Mouse (Mus musculus) forebrain, embryonic 12.5 days (tissue): ENCODE measurements around the gene Nipsnap1. TPM values are rescaled to one million over a fixed set of nuclear protein-coding genes. Genes with fewer than 3 reads are reported as not detected.
A peak's percentile ranks its signal among the peaks of the same experiment; 100 is the strongest.

Source experiments
- ATAC-seq: fragments of 200-750 bp; cut with Nextera tagmentation; 2 replicates; pipeline ENCODE4 v1.8.0; 2017; ENCODE audit warnings: moderate TSS enrichment; ENCODE audit not compliant: low FRiP score
- H3K27ac ChIP-seq: fragments of 300-500 bp; sonication (generic); 2 replicates; pipeline ENCODE4 v1.5.1; 2016; ENCODE audit warnings: mild to moderate bottlenecking
- H3K27me3 ChIP-seq: fragments of 300-500 bp; sonication (generic); 2 replicates; pipeline ENCODE4 v1.6.1; 2016; ENCODE audit warnings: mild to moderate bottlenecking
- H3K36me3 ChIP-seq: fragments of 300-500 bp; sonication (generic); replicated peaks from 2 replicates; pipeline ENCODE4 v1.6.1; 2016; ENCODE audit warnings: mild to moderate bottlenecking
- H3K4me1 ChIP-seq: fragments of 300-500 bp; sonication (generic); 2 replicates; pipeline ENCODE4 v1.6.1; 2016
- H3K4me2 ChIP-seq: fragments of 300-500 bp; sonication (generic); 2 replicates; pipeline ENCODE4 v1.6.1; 2016; ENCODE audit warnings: mild to moderate bottlenecking, moderate library complexity
- H3K4me3 ChIP-seq: fragments of 300-500 bp; sonication (generic); replicated peaks from 2 replicates; pipeline ENCODE4 v1.5.1; 2016; ENCODE audit warnings: mild to moderate bottlenecking
- H3K9ac ChIP-seq: fragments of 300-500 bp; sonication (generic); 2 replicates; pipeline ENCODE4 v1.6.1; 2016; ENCODE audit warnings: mild to moderate bottlenecking
- H3K9me3 ChIP-seq: fragments of 300-500 bp; sonication (generic); 2 replicates; pipeline ENCODE4 v1.6.1; 2016
- WGBS: fragments of 180-500 bp; shearing (Covaris S2); methylation state at CpG from one replicate; pipeline ENCODE4 v1.1.7; 2016; 5-methylcytosine and 5-hydroxymethylcytosine counted together
- polyA plus RNA-seq: library from polyadenylated mRNA; unstranded; fragments of >200 nt; fragmentation: Nextera tagmentation; extraction: Ambion mirVana; gene quantifications from 2 replicates; pipeline ENCODE4 v1.2.1, GENCODE M21; 2016

The Nipsnap1 gene
- polyA plus RNA-seq, 1 experiment from 2014 or later: 95.5 TPM

- WGBS: under 1% methylated on average over 59 of the region's 60 CpGs
- Histone ChIP-seq H3K4me1 (peaks cover 20% of the 10 kb centered on the region), H3K27me3 (no peaks in the 10 kb centered on the region), H3K9me3 (no peaks in the 10 kb centered on the region), H3K4me3 (peak within 1 kb of the TSS; percentile 91), H3K9ac (peak within 1 kb of the TSS; percentile 92), H3K4me2 (peak within 1 kb of the TSS; percentile 77), H3K27ac (peak within 1 kb of the TSS; percentile 71), H3K36me3 (no peaks in the 10 kb centered on the region)
- peak; percentile 99 for ATAC-seq
These were observed 24.4 kb upstream of the Nipsnap1 start, which contains the start of gene Nf2 for GRCm38 (mm10) chr11:4849258-4849943. TSS of gene Nf2 (minus strand) at chr11:4849536.

GRCm38 (mm10) chr11:4850404-4850803 is 23.3 kb upstream of the Nipsnap1 start:
- H3K4me3 ChIP-seq: no peak overlapping the region
- H3K4me1 ChIP-seq: peaks cover 20% of the 10 kb centered on the region
- H3K9ac ChIP-seq: no peak overlapping the region
- no peak overlapping the region for H3K27ac ChIP-seq
- 91% methylated on average over 2 of the region's 2 CpGs for WGBS
- no peaks in the 10 kb centered on the region for H3K27me3 ChIP-seq
- H3K36me3 ChIP-seq: no peaks in the 10 kb centered on the region
- no peak overlapping the region for H3K4me2 ChIP-seq
- H3K9me3 ChIP-seq: no peaks in the 10 kb centered on the region
- no peak for ATAC-seq

- no peak for ATAC-seq
- Histone ChIP-seq H3K27me3 (no peaks in the 10 kb centered on the region), H3K4me3 (no peak overlapping the region), H3K4me2 (no peak overlapping the region), H3K9ac (no peak overlapping the region), H3K4me1 (peaks cover 6% of the 10 kb centered on the region), H3K36me3 (no peaks in the 10 kb centered on the region), H3K9me3 (no peaks in the 10 kb centered on the region), H3K27ac (no peak overlapping the region)
These were observed 20.7 kb upstream of the Nipsnap1 start for GRCm38 (mm10) chr11:4853021-4853420.

GRCm38 (mm10) chr11:4854181-4854580 is 19.6 kb upstream of the Nipsnap1 start:
- no peak overlapping the region for H3K4me3 ChIP-seq
- H3K4me2 ChIP-seq: no peak overlapping the region
- no peaks in the 10 kb centered on the region for H3K27me3 ChIP-seq
- H3K36me3 ChIP-seq: no peaks in the 10 kb centered on the region
- 86% methylated on average over 5 of the region's 5 CpGs for WGBS
- no peak for ATAC-seq
- H3K9ac ChIP-seq: no peak overlapping the region
- no peaks in the 10 kb centered on the region for H3K9me3 ChIP-seq
- no peaks in the 10 kb centered on the region for H3K4me1 ChIP-seq
- H3K27ac ChIP-seq: no peak overlapping the region

- H3K9me3 ChIP-seq: no peaks in the 10 kb centered on the region
- H3K9ac ChIP-seq: no peak overlapping the region
- no peak overlapping the region for H3K27ac ChIP-seq
- H3K4me2 ChIP-seq: no peak overlapping the region
- no peaks in the 10 kb centered on the region for H3K4me1 ChIP-seq
- no peaks in the 10 kb centered on the region for H3K36me3 ChIP-seq
- 61% methylated on average over 2 of the region's 2 CpGs for WGBS
- no peak overlapping the region for H3K4me3 ChIP-seq
- H3K27me3 ChIP-seq: no peaks in the 10 kb centered on the region
- ATAC-seq: no peak
These were observed 15.3 kb upstream of the Nipsnap1 start for GRCm38 (mm10) chr11:4858416-4858815.

DNA sequence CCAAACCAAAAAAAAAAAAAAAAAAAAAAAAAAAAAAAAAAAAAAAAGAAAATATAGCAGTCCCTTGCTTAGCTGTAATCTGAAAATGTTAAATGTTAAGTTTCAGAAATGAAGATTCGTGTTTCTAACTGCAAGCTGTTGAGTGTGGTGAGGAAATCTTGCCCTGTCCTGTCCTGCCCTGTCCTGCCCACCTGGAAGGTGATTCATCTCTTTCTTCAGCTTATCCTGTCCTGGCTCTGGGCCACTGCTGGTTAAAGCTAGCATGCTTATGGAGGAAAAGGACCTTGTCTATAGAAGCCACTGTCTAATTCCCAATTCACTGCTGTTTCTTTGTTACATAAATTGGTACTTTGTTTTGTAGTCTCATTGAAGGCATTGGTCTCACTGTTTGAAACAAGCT is 12.8 kb upstream of the Nipsnap1 start:
- H3K4me2 ChIP-seq: no peak overlapping the region
- no peaks in the 10 kb centered on the region for H3K9me3 ChIP-seq
- no peaks in the 10 kb centered on the region for H3K36me3 ChIP-seq
- no peak overlapping the region for H3K9ac ChIP-seq
- H3K4me1 ChIP-seq: no peaks in the 10 kb centered on the region
- H3K4me3 ChIP-seq: no peak overlapping the region
- 71% methylated on average over 1 of the region's 1 CpGs for WGBS
- H3K27ac ChIP-seq: no peak overlapping the region
- no peak for ATAC-seq
- no peaks in the 10 kb centered on the region for H3K27me3 ChIP-seq

GRCm38 (mm10) chr11:4861816-4862604 is 11.7 kb upstream of the Nipsnap1 start:
- H3K4me2 ChIP-seq: no peak overlapping the region
- WGBS: 56% methylated on average over 11 of the region's 11 CpGs
- no peaks in the 10 kb centered on the region for H3K4me1 ChIP-seq
- no peak overlapping the region for H3K27ac ChIP-seq
- H3K9me3 ChIP-seq: no peaks in the 10 kb centered on the region
- H3K36me3 ChIP-seq: no peaks in the 10 kb centered on the region
- H3K27me3 ChIP-seq: 0 out of 2 replicates have a peak, but pooled peaks cover 8% of the 10 kb centered on the region
- ATAC-seq: no peak
- no peak overlapping the region for H3K4me3 ChIP-seq
- no peak overlapping the region for H3K9ac ChIP-seq

DNA sequence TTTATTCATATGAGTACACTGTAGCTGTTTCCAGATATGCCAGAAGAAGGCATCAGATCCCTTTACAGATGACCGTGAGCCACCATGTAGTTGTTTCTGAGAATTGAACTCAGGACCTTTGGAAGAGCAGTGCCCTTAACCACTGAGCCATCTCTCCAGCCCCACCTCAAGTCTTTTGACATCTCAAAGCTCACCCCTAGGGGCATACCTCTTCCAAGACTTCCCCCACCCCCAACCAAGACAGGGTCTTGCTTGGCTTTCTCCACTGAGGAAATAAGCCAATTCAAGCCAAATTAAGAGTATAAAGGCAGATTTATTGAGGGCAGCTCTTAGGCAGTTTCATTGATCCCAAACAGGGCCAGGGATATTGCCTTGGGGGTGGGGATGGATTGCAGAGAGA is 11.0 kb upstream of the Nipsnap1 start:
- 0 out of 2 replicates have a peak, but pooled peaks cover 9% of the 10 kb centered on the region for H3K27me3 ChIP-seq
- 100% methylated on average over 1 of the region's 1 CpGs for WGBS
- no peak overlapping the region for H3K4me3 ChIP-seq
- no peak overlapping the region for H3K4me2 ChIP-seq
- ATAC-seq: no peak
- no peaks in the 10 kb centered on the region for H3K36me3 ChIP-seq
- no peaks in the 10 kb centered on the region for H3K4me1 ChIP-seq
- H3K9ac ChIP-seq: no peak overlapping the region
- no peak overlapping the region for H3K27ac ChIP-seq
- no peaks in the 10 kb centered on the region for H3K9me3 ChIP-seq

DNA sequence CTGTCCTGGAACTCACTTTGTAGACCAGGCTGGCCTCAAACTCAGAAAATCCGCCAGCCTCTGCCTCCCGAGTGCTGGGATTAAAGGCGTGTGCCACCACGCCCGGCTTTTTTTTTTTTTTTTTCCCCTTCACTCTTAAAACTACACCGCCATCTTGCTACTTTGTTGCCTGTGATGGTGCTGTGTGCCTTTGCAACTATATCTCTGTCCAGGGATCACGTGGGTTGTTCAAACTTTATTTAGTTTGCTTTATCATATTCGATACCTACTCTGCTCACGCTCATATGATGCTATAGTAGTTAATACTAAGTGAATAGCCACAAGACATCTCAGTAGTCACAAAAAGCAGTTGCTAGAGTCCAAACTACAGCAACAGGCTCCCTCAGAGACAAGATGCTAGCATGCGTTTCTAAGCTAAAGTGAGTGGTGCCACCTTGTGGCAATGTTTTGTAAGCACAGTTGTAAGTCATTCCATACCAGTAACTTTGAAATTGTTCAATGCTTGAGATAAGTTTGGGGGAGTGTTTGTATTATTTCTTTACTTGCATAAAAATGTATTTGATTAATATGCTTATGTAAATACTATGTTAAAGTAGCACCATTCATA is 8.0 kb upstream of the Nipsnap1 start:
- Histone ChIP-seq H3K4me2 (no peak overlapping the region), H3K27ac (no peak overlapping the region), H3K9ac (no peak overlapping the region), H3K36me3 (no peaks in the 10 kb centered on the region), H3K4me1 (no peaks in the 10 kb centered on the region), H3K9me3 (no peaks in the 10 kb centered on the region), H3K27me3 (peaks cover 10% of the 10 kb centered on the region; the same call in 1 of the 2 replicates), H3K4me3 (no peak overlapping the region)
- no peak for ATAC-seq
- WGBS: 39% methylated on average over 10 of the region's 10 CpGs

DNA sequence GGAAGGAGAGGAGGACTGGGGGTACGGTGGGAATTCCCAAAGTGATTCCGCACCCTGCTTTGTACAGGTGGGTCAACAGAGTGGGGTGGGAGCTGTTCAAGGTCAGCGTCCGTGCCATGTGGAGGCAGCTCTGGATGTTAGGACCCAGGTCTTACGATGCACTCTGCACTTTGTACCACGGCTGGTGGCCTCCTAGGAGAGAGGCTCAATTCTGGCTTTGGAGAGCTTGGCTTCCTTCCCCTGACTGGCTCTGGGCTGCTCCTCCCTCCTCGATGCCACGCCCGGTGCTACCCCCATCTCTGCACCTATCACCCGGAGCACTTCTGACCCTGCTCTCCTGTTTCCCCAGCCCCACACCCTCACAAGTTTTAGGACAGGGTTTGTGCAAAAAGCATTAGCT is 800 bp downstream of the Nipsnap1 start:
- H3K27me3 ChIP-seq: no peaks in the 10 kb centered on the region
- WGBS: 5% methylated on average over 10 of the region's 10 CpGs
- H3K4me3 ChIP-seq: peak overlapping the region; percentile 78
- H3K9me3 ChIP-seq: no peaks in the 10 kb centered on the region
- peak overlapping the region; percentile 86 for H3K4me2 ChIP-seq
- peak; percentile 51 for ATAC-seq
- H3K4me1 ChIP-seq: peaks cover 14% of the 10 kb centered on the region
- peak overlapping the region; percentile 86 for H3K9ac ChIP-seq
- H3K36me3 ChIP-seq: peaks cover 8% of the 10 kb centered on the region
- H3K27ac ChIP-seq: no peak overlapping the region

- no peak overlapping the region for H3K9ac ChIP-seq
- peaks cover 2% of the 10 kb centered on the region; the same call in 1 of the 2 replicates for H3K4me1 ChIP-seq
- H3K9me3 ChIP-seq: no peaks in the 10 kb centered on the region
- no peak overlapping the region for H3K27ac ChIP-seq
- H3K27me3 ChIP-seq: no peaks in the 10 kb centered on the region
- peaks cover 37% of the 10 kb centered on the region for H3K36me3 ChIP-seq
- H3K4me2 ChIP-seq: no peak overlapping the region
- no peak for ATAC-seq
- WGBS: 90% methylated on average over 4 of the region's 4 CpGs
- H3K4me3 ChIP-seq: no peak overlapping the region
These were observed 7.3 kb downstream of the Nipsnap1 start for GRCm38 (mm10) chr11:4881087-4881486.

DNA sequence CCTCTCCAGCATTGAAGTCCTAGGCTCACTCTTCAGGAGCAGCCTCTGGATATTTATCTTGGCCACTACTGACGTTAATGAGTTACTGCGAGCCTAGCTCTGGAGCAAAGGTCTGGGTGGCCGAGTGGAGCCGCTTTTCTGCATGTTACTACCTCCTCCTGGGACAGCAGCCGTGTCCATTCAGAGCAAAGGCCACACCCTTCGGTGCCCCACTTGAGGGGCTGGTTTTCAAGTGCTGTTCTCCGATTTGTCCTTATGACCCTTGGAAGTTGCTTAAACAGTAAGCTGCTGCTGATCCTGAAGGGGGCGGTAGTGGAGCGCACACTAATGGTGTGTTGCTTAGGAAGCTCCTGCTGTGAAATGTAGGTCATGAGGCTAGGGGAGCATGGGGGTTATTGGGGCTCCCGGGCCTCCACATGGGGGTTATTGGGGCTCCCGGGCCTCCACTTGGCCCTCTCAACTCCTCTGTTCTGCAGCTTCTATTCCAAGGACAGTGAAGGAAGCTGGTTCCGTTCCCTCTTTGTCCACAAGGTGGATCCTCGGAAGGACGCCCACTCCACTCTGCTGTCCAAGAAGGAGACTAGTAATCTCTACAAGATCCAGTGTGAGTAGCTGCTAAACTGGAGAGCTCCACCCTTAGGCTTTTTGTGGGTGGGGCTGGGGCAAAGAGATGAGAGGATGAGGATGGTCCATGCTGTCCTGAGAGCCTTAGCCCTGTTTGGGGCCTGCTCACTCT is 9.3 kb downstream of the Nipsnap1 start:
- ATAC-seq: no peak
- Histone ChIP-seq H3K9me3 (no peaks in the 10 kb centered on the region), H3K4me1 (peaks cover 2% of the 10 kb centered on the region; the same call in 1 of the 2 replicates), H3K27ac (no peak overlapping the region), H3K27me3 (no peaks in the 10 kb centered on the region), H3K4me2 (no peak overlapping the region), H3K9ac (no peak overlapping the region), H3K4me3 (no peak overlapping the region), H3K36me3 (peaks cover 41% of the 10 kb centered on the region)
- 51% methylated on average over 14 of the region's 14 CpGs for WGBS
